Mouse (Mus musculus) spleen, adult 2 months (tissue): ENCODE results near the gene Pcbp4.

Experiments used
- CTCF ChIP-seq: fragments of 200-500 bp; IDR thresholded peaks from 2 replicates; pipeline ENCODE4 v1.5.1; 2011; ENCODE audit warnings: mild to moderate bottlenecking, inconsistent platforms; ENCODE audit not compliant: insufficient read depth, insufficient read length, insufficient replicate concordance; ENCODE audit errors: extremely low read depth
- POLR2A ChIP-seq: fragments of 200-500 bp; IDR thresholded peaks from 2 replicates; pipeline ENCODE4 v1.6.1; 2011; ENCODE audit warnings: low read depth, low read length, inconsistent platforms

- TF ChIP-seq CTCF: peak; percentile 20; the same call in 1 of the 2 replicates
- no peak for TF ChIP-seq POLR2A
Observed at GRCm38 (mm10) chr9:106447348-106447747, 5.7 kb upstream of the Pcbp4 start, which contains the start of the genes Abhd14b and Abhd14a.
